Mouse (Mus musculus) cerebellum, adult 8-10 months (tissue): ENCODE results near the gene Nsl1.

Experiments used
- DNase-seq: peaks from one replicate; pipeline ENCODE4 v3.0.0; 2022

The Nsl1 gene

DNA sequence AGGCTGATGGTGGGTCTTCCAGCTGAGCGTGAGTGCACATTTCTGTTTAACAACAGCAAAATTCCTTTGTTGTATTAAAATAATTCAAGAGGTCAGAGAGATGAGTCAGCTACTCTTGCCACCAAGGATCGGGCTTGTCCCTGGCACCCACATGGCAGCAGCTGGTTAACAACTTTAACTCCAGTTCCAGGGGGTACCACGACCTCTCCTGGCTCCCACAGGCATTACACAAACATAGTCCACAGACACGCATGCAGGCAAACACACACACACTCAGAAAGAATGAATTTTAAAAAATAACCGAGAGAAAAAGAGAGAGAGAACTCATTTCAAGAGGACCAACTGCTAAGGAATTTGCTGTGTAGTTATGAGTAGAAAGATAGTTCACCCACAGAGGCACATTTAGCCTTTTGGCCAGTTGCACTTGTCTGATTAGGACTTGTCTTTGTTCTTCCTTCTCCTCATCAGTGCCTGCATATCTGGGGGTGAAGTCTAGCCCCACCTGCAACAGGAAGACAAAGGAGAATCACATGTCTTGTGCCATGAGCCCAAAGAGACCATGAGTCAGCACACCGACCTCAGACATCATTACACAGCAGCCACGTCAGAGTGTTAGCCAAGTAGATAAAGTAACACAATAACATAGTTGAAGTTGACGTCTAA, 7.8 kb upstream of the Nsl1 start:
- DNase-seq = no peak

DNA sequence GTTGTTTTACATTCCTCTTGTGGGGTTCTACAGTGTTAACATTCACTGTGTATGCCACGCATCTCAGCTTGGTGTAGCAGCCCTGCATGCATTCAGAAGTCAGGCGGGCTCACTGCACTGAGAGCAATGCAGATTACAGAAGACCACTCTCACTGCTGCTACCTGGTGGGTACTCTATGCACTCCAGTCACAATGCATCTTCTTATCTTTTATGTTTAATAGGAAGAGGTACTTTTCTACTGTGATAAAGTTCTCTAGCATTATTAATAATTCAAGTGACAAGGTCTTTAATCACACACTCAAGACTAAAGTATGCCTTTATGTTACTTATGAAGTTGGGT, 7.3 kb upstream of the Nsl1 start:
- no peak for DNase-seq

DNA sequence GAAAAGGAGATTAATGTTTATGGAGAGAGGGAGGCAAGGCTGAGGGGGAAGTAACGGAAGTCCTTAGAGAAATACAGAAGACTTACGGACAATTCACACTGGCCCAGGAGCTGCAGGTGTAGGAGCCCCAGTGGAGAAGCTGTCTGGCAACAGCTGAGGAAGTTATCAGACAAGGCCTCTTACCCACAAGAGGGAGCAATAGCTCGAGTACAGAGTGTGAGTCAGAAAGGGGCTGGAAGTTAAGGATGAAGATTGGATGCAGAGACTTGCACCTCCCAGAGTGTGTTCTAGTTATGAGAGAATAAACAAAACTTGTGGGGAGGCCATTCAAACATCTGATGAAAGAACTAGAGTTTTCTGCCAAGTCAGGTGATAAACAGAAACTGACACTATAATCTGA, 5.4 kb upstream of the Nsl1 start:
- DNase-seq = no peak

DNA sequence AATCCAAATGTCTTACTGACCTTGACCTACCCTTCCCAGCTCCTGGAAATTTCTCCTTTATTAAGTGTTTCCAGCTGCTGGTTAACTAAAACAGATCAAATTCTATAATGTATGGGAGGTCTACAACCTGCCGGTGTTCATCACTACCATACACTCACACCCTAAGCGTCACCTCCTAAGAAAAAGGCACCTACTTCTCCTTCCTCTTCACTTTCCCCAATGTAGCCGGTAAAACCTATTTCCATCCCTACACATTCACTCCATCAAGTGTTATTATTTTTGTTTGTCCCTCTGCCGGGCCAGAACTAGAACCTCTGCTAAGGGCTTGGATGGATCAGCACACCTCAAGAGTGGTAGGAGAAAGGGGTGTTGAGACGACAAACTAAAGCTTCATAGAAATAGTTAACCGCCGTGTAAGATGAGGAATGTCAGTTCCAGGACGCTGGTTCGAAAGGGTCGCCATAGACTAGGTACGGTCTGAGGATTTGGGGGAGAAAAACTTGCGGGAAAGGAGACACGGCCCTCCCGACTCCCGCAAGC, 501 bp upstream of the Nsl1 start:
- no peak for DNase-seq

DNA sequence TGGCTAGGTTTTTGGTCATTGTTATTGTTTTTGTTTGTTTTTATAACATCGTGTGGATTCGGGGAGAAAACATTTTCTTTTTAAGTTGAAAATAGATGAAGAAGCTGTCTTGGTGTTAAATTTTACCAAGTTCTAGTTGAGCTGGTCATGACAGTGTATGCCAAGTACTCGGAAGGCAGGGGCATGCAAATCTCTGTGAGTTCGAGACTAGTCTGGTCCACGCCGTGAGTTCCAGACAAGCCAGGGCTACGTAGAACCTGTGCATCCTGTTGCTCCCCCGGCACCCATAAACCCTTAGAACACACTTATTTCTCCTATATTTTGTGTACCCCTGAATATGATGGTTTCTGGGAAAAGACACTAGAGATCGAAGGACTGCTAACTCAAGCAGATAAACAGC, 888 bp downstream of the Nsl1 start:
- DNase-seq = no peak

DNA sequence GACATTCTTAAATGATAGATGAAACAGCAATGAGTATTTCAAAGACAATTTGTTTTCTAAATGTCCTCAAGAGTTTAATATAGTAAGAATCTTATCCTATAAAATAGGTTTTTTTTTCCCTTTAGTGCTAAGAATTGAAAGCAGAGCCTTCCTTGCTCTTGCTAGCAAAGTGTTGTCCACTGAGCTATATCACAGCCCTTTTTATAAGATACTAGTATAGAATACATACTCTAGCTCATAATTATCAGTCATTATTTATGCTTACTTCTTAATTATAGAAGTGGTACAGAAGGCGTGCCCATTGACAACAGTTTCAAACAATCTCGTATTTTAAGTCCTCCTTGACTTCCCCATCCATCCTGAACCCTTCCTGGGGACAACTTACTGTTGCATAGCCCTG, 1.7 kb downstream of the Nsl1 start:
- DNase-seq = no peak

DNA sequence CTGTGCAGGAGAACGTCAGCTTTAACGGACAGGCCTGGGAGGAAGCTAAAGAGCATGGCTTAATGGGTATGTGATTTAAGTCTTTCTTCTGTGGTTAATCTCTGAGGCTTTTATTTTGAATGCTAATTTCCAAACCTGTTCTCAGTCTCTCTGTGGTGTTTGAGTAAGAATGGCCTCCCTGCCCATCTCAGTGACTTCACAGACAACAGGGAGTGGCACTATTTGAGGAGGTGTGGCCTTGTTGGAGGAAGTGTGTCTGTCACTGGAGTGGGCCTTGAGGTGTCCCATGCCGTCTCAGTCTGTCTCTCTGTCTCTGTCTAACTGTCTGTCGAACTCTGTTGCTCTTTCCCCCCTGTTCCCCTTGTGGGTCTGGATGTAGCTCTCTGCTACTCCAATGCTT, 2.4 kb downstream of the Nsl1 start:
- DNase-seq = no peak

DNA sequence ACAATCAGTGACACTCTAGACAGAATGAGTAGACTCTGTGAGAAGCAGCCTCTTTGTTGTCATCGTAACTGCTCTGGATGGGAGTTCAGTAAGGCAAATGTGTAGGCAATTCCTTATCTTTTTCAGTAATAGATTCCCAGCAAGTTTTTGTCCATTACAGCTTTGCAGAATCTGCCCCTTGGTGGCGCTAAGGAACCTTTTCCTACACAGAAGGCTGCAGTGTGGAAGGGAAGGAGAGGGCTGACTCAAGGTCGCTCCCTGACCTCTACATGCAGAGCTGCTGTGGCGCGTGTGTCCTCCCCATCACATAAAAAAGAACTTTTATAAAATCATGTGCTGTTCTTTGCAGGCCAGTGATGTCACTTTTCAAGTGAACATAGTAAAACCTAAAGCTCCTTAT, 5.6 kb downstream of the Nsl1 start:
- no peak for DNase-seq

DNA sequence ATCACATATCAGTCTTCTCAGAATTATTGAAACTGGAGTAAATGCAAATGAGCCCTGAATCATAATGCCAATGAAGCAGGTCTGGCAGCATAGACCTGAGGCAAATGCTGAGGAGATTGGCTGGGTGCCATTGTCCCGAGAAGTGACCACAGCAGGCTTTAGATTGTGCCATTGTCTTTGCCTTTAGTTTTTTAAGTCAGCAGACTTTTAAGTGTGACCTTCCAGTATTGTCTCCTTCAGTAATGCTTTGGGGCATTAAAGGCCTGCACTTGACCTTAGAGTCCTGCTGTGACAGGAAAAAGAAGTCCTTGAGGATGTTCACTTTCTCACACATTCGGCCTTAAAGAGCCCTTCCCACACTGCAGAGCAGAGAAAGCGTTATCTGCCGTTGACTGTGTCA, 7.4 kb downstream of the Nsl1 start:
- no peak for DNase-seq

DNA sequence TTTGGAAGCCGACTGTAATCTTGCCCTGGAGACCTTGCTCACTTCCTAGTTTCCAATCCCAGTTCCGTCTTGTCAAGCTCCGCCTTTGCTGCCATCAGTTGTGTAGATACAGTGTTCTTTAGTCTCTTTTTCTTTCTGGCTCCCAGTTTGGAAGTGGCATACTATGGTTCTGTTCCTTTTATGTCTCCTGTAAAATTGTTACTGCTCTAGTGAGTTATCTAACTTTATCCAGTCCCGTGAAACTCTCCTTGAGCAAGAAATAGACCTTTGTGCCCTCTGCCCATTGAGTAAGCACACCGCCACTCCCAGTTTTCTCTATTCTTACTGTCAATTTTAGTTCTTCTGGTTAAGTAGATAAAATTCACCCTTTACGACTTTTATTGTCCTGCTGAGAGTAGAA, 8.8 kb downstream of the Nsl1 start:
- no peak for DNase-seq

DNA sequence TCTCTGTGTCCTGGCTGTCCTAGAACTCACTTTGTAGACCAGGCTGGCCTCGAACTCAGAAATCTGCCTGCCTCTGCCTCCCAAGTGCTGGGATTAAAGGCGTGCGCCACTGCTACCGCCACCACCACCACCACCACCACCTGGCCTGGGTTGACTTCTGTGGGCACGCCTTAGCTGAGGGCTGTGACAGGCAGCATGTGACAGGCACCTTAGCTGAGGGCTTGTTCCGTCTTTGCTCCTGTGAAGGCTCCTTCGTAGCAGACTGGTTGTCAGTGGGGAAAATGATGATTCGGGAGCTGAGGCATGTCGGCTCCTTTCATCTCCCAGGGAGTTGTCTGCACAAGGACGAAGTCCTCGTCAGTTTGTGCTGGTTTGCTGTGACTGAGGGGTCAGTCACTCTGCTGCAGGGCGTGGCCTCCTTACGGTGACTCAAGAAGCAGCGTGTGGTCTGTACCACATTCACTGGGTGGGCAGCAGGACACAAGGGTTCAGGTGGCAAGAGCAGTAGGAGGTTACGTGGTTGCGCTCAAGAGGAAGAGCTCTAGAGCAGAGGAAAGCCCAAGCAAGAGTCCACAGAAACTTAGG, 9.6 kb downstream of the Nsl1 start:
- DNase-seq = no peak

DNA sequence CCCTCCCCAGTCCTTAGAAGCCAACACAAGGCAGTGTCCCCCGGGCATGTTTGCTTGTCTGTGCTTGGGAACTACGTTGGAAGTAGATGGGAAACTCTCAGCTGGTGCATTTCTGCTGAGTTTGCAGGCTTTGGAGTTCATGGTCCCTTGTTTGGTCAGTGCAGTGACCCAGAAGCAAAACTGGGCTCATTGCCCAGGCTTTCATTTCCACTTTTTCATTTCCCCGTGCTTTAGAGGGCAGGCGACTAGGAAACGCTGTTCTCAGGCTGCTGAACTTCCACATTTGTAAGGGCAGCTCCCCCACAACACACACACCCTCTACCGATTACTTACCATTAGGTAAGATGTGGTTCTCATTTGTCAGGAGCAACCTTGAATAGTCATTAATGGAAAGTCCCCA, 10.2 kb downstream of the Nsl1 start:
- no peak for DNase-seq

DNA sequence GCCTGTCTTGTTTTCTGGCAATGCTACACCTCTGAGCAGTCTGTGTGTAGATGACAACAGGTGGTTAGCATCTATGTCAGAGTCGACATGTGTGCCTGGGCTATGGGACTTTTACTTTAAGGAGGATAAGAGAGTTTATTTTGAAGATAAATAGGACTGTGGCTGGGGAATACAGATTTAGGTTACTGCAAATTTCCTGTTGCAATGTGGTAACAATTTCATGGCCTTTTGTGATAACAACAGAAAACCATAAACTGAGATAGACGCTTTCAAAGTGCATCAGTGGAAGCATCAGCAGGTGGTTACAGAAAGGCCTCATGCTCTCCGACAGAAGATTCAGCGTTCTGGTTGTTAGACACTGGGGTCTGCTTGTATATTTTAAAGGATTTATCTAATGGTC, 10.7 kb downstream of the Nsl1 start:
- no peak for DNase-seq

DNA sequence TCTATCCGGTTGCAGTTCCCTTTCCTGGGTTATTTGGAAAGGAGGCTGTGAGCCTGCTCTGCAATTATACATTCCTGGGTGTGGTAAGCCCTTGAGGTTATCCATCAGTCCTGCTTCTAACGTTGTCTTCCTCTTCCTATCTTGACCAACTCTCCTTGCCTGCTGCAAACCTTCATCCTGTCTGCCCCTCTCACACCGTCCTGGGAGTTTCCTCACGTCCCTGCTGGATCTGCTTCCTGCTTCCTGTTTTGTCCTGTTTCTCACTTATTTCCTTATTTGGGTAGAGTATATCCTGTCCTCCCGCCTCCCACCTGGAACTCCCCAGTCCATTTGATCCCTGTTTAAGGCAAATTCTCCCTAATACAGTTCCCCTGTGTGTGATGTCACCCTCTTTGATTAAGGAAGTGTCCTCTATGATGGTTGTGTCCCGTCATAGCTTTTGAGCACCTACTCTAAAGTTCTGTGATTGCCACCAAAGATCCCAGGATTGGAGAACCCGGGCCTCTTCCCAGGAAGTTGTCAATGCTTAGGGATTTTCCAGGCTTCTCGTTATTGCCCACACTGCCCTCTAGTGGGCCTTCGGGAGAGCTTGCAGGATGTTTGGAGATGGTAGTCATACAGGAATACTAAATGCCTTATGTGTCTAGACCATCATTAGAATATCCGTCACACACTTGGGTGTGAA, 12.5 kb downstream of the Nsl1 start:
- peak; percentile 40 for DNase-seq

DNA sequence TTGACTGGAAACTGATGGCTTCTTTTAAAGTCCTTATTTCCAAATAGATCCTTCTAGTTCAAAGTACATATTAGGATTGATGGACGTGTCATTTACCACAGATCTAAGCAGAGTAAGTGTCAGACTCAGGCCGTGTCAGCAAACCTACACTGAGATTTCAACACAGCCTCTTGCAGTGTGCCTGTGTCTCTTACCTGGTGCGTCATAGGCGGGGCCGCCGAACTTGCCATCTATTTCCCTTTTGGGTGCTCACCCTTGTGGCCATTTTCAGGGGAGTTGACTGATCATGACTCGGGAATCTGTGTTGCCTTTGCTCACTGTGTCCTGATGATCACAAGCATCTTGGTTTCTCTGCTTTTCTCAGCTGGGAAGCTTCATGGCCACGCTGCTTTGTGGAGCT, 20.4 kb downstream of the Nsl1 start:
- no peak for DNase-seq

DNA sequence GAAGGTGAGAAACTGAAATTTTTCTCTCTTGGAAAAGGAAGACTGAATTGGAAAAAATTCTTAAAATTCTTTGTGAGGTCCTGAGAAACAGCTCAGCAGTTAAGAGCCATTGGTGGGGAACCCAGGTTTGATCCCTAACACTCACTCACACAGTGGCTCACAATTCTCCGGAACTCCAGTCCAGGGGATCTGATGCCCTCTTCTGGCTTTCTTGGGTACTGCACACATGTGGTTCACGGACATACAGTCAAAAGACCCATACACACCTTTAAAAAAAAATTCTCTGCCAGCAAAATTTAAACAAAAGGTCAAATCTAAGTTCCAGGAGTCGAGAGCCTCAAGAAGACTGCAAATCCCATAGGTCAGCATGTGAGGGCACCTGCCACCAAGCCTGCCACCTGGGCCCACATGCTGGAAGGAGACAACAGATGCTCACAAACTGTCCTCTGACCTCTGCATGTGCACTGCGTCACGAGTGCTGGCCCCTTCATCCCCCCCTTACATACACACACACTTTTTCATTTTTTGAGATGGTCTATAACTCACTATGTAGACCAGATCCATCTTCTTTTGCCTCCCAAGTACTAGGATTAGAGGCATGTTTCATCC, 22.2 kb downstream of the Nsl1 start:
- DNase-seq = no peak

DNA sequence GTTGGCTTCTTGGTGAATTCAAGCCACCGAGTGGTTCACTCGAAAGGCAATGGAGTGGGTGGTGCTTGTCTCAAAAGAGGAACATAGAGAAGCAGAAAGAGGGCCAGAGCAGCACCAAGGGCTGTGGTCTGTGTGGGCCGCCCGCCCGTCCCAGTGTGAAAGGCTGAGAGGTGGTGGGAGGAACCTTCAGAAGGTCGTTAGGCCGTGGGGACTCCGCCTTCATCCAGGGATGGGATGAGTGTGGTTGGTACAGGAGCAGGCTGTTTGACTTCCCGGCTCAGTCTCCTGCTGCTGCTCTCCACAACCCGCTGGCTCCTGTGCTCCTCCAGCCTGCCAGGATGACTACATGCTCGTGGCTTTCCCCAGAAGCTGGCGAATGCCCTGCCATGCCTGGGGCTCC, 22.8 kb downstream of the Nsl1 start:
- DNase-seq = no peak

DNA sequence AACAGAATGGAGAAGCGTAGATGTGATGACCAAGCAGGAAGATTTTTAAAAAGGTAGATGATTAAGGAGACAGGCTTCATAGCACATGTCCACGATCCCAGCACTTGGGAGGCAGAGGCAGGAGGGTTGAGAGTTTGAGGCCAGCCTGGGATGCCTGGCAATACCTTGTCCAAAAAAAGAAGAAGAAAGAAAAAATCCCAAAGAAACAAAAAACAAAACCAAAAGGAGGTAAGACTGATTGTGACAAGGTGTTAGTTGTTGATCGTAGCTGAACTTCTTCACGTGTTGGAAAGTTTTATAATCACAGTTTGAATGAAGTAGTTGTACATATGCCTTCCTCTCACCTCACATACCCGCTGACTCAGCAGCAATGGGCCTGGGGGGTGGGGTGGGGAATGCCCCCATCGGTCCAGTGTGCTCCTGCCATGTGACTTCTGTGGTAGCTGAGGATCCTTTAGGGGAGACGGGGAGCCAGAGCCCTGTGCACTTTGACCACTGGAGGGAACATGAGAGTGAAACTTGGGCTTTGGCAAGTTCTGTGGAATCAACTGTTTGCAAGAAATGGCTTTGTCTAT, 23.6 kb downstream of the Nsl1 start:
- no peak for DNase-seq

DNA sequence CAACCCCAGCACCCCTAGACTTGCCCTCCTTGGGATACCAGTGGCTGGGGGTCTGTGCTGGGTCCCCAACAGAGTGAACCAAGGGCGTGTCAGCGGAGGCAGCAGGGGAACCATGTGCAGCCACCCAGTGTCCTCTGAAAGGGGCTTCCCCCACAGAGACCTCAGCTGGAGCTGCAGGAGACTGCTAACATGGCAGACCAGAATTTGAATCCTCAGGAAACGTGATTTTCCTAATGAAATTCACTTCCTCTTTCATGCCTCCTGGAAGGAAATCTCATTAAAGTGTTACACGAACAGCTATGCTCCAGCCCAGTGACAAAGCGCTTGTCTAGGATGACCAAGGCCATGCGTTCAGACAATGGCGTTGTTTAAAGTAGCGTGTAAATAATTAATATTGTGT, 24.1 kb downstream of the Nsl1 start:
- DNase-seq = no peak

DNA sequence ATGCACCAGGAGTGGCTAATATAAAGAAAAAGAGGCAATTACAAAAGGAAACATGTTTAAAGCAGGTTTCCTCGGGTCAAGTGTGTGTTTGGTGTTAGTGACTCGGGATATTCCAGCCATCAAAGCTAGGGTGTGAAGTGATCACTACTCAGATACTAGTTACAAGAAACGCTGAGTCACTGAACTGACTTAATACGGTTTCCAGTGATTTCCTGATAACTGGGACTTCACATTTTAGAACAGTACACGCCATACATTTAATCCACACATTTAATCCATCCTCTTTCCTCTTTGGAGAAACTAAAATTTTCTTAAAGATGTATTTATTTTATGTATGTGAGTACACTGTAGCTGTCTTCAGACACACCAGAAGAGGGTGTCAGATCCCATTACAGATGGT, 25.1 kb downstream of the Nsl1 start:
- no peak for DNase-seq

DNA sequence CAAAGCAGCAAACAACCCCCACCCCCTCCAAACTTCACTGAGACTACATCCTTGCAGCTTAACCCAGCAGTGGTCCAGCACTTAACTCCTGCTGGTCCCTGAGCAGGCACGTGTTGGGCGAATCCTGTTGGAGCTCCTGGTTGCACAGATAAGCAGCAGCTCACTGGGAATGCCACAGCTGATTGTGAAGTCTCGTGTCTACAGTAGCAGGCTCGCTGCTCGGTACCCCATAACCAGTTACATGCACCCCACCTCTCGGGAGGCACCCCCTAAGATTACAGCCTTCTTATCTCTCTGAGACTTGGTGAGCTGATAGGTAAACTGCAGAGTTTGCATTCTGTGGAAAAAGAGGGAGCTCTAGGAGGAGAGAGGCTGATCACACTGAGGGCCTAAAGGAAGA, 26.5 kb downstream of the Nsl1 start:
- no peak for DNase-seq

DNA sequence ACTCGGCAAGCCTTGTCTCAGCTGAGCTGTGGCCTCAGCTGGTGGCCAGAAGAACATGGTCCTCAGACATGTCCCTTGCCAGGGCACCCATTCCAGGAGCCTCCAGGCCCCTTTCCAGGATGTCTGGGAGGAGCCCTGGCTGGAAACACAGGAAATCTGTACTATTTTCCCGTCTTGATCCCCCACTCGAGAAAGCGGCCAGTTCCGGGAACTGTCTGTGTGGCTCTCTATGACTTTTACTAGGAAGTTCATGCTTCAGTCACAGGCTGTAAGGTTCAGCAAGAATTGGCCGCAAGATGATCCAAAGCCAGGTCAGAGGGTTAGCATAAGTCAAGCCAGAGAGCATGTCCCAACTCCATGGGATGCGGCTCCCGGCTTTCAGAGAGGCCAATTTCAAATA, 29.2 kb downstream of the Nsl1 start:
- DNase-seq = no peak

DNA sequence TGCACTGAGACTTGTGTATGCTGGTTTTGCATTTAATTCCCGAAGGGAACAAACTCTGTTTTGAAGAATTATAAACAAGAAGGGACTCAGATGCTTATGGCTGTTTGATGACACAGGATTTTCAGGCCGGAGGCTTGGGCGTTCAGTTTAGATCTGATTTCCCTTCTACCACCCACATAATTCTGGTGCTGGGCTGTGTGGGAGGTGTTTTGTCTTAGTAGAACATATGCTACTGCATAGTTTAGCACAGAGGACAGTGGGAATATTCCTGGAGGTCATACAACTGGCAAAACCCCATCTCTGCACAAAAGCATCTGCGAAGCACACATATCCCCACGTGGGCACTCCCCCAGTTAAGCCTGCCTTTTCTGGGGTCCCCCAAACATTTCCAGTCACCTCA, 30.8 kb downstream of the Nsl1 start:
- no peak for DNase-seq

DNA sequence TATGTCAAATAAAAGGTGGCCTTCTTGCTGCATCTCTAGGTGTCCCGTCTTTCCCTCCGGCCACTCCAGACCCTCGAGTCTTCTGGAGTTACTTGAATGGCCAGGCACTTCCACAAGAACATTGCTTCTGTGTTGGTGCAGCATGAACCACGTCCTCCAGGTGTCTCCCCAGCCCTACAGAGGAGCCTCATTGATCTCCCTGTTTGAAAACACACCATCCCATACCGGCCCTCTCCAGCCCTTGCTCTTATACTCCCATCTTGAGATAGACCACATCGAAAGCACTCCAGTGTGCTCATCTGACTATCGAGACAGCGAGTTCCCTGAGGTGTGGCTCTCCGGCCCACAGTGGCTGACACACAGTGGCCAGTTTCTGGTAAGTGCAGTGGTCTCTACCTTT, 32.2 kb downstream of the Nsl1 start:
- no peak for DNase-seq
